Mouse (Mus musculus): ENCODE measurements at regions not wholly inside any gene's neighbourhood (a gene's known extent, or its start where the extent isn't known, plus 50 kb on each side); places are given as distances from the start of the nearest gene placed in this dataset.

GRCm38 (mm10) chr19:53469256-53469655, 59.7 kb upstream of the Dusp5 start:
- no peak for TF ChIP-seq CTCF (conservative IDR thresholded peaks at IDR 0.05; ENCODE audit: insufficient read depth, insufficient read length, low read depth, low read length)
- no peak for TF ChIP-seq POLR2A (IDR thresholded peaks at IDR 0.05; ENCODE audit: low read depth, low read length)

Data from kidney, adult 2 months (tissue).